In the genomic region with DNA sequence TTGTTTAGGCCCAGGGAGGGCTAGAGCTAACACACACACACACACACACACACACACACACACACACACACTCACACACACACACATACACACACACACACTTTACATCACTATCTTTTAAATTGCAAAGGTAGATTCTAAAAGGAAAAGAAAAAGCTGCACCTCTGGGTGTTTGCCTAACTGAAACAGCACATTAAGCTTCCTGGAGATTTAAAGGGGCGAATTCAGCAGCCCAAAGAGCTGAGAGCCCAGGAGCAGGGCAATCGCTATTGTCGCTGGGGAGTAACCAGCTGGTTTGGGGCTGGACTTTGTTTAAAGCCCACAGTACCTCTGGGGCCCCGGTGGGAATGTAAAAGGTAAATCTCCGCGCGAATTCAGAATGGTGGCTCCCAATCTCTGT, we compare ENCODE assay signal across 9 mouse cellular contexts. TPM values are rescaled to one million over a fixed set of nuclear protein-coding genes. Genes with fewer than 3 reads are reported as not detected.
DNase-seq lines count a peak whose midpoint lies in the region; ATAC-seq and TF ChIP-seq lines count a peak whose summit lies in the region.
"Had no signal": no experiment of that assay in that cellular context is flagged by ENCODE, and none has a peak within 500 bp of the region (broad histone marks: within the 10 kb centered on the region; RNA-seq: fewer than 3 reads in every experiment).

No protein-coding gene starts in this region.

- H3K4me2 ChIP-seq in limb, embryonic 12.5 days = peak overlapping the region; percentile 90
- peak overlapping the region; percentile 83 for H3K4me2 ChIP-seq in stomach, postnatal 0 days (replicated peaks; ENCODE audit: low read depth)

- no peaks in the 10 kb centered on the region for H3K36me3 ChIP-seq in thymus, adult 2 months (ENCODE audit: control insufficient read depth, insufficient read depth, low read length)
- no peaks in the 10 kb centered on the region for H3K36me3 ChIP-seq in limb, embryonic 12.5 days
- no peaks in the 10 kb centered on the region for H3K36me3 ChIP-seq in stomach, postnatal 0 days (ENCODE audit: control insufficient read depth, insufficient read depth, low read length)

- H3K9me3 ChIP-seq in limb, embryonic 12.5 days = no peaks in the 10 kb centered on the region
- H3K9me3 ChIP-seq in stomach, postnatal 0 days (ENCODE audit: control insufficient read depth, low read length) = no peaks in the 10 kb centered on the region

- DNase-seq in cerebellum, postnatal 14 days = peak; percentile 10 to 35
- DNase-seq in cerebellum, adult 11-12 months = no peak
- peak; percentile 24 for DNase-seq in thymus, postnatal 4 days
- DNase-seq in thymus, adult 2 months = no peak
- no peak for DNase-seq in stomach, postnatal 0 days (ENCODE audit: low spot score)
- no peak for DNase-seq in frontal cortex, postnatal 36 days (ENCODE audit: low spot score in 2 of 2)
- DNase-seq in spleen, adult 12 weeks (ENCODE audit: low spot score) = no peak

- no peak overlapping the region for H3K27ac ChIP-seq in thymus, adult 2 months (ENCODE audit: control insufficient read depth, insufficient read depth, low read length)
- no peak overlapping the region for H3K27ac ChIP-seq in limb, embryonic 12.5 days
- no peak overlapping the region for H3K27ac ChIP-seq in stomach, postnatal 0 days (replicated peaks)
- H3K27ac ChIP-seq: liver, embryonic 14.5 days had no signal

- TF ChIP-seq CTCF in thymus, adult 2 months (IDR thresholded peaks at IDR 0.05; ENCODE audit: borderline replicate concordance, control insufficient read depth, extremely low read depth, insufficient read depth, low read length, poor library complexity) = no peak
- TF ChIP-seq CTCF in stomach, postnatal 0 days (IDR thresholded peaks at IDR 0.05; ENCODE audit: low read depth) = no peak

- TF ChIP-seq EP300 in stomach, postnatal 0 days (optimal IDR thresholded peaks at IDR 0.05) = no peak

- TF ChIP-seq POLR2A in thymus, adult 2 months (IDR thresholded peaks at IDR 0.05; ENCODE audit: control insufficient read depth, extremely low read depth, insufficient read depth, low read length, poor library complexity) = no peak

- H3K4me3 ChIP-seq in thymus, adult 2 months (ENCODE audit: control insufficient read depth, insufficient read depth, low read length) = no peak overlapping the region
- peak overlapping the region; percentile 61 for H3K4me3 ChIP-seq in limb, embryonic 12.5 days (replicated peaks)
- peak overlapping the region; percentile 56 for H3K4me3 ChIP-seq in stomach, postnatal 0 days (ENCODE audit: low read depth, low read length)

- no peak for ATAC-seq in limb, embryonic 12.5 days (ENCODE audit: insufficient number of reproducible peaks, insufficient read depth, low FRiP score, low TSS enrichment, low read depth)
- no peak for ATAC-seq in stomach, postnatal 0 days (ENCODE audit: low FRiP score, low TSS enrichment)

- peaks cover 12% of the 10 kb centered on the region for H3K27me3 ChIP-seq in thymus, adult 2 months (ENCODE audit: control insufficient read depth, insufficient read depth, low read length)
- H3K27me3 ChIP-seq in limb, embryonic 12.5 days = peaks cover 15% of the 10 kb centered on the region
- H3K27me3 ChIP-seq in stomach, postnatal 0 days (ENCODE audit: control insufficient read depth, insufficient read depth, low read length) = no peaks in the 10 kb centered on the region

- peaks cover 12% of the 10 kb centered on the region for H3K4me1 ChIP-seq in thymus, adult 2 months (replicated peaks; ENCODE audit: control insufficient read depth, insufficient read depth, low read length)
- 0 out of 2 replicates have a peak, but pooled peaks cover 6% of the 10 kb centered on the region for H3K4me1 ChIP-seq in limb, embryonic 12.5 days (replicated peaks)
- H3K4me1 ChIP-seq in stomach, postnatal 0 days (replicated peaks; ENCODE audit: control insufficient read depth, insufficient read depth) = no peaks in the 10 kb centered on the region

- peak overlapping the region; percentile 27 for H3K9ac ChIP-seq in limb, embryonic 12.5 days (replicated peaks)
- peak overlapping the region; percentile 43; the same call in 1 of the 2 replicates for H3K9ac ChIP-seq in stomach, postnatal 0 days (ENCODE audit: low read length)
- H3K9ac ChIP-seq: liver, embryonic 14.5 days had no signal

- WGBS in thymus, adult 2 months = 82% methylated on average over 7 of the region's 7 CpGs
- 7% methylated on average over 7 of the region's 7 CpGs for WGBS in limb, embryonic 12.5 days
- WGBS in stomach, postnatal 0 days = 23% methylated on average over 7 of the region's 7 CpGs

RNA-seq across cellular contexts. Expression of gene Rbm24, which starts 1.4 kb away (rescaled TPM):
- polyA plus RNA-seq in thymus, adult 2 months (2012; rRNA removed) = 21.0 and 52.4 TPM in 2 replicates
- polyA plus RNA-seq in limb, embryonic 12.5 days (2016; fragmentation: Nextera tagmentation; extraction: Ambion mirVana) = 3.9 and 8.5 TPM in 2 replicates
- 1.2 and 1.4 TPM in 2 replicates for polyA plus RNA-seq in stomach, postnatal 0 days (2015; fragmentation: Nextera tagmentation; extraction: Ambion mirVana)

Comparison
In these comparisons a context has a peak if more than half of its experiments do, and no peak if none do; other contexts are left out.
1. DNase-seq: peak in cerebellum, postnatal 14 days (2 of 2) and thymus, postnatal 4 days (single experiment); none in cerebellum, adult 11-12 months (single experiment), thymus, adult 2 months (single experiment), stomach, postnatal 0 days (single experiment), frontal cortex, postnatal 36 days (0 of 2) and spleen, adult 12 weeks (single experiment).